Mouse (Mus musculus) lung, adult 2 months (tissue): Measurements from ENCODE around the gene Scube2. TPM values are rescaled to one million over a fixed set of nuclear protein-coding genes. Genes with fewer than 3 reads are reported as not detected.

ENCODE experiments used
- DNase-seq: peaks from one replicate; pipeline ENCODE4 v3.0.0; 2022
- H3K4me1 ChIP-seq: fragments of 200-500 bp; 2 replicates; pipeline ENCODE4 v1.6.1; 2011; ENCODE audit warnings: low read length; ENCODE audit not compliant: control insufficient read depth, insufficient read depth
- H3K4me3 ChIP-seq: fragments of 200-500 bp; replicated peaks from 2 replicates; pipeline ENCODE3; 2011; ENCODE audit warnings: low read depth, mild to moderate bottlenecking, control low read depth, low read length; ENCODE audit errors: extremely low read depth
- CTCF ChIP-seq: fragments of 200-500 bp; IDR thresholded peaks from 2 replicates; pipeline ENCODE4 v1.5.1; 2011; ENCODE audit warnings: mild to moderate bottlenecking, low read length, control low read depth; ENCODE audit not compliant: insufficient read depth
- POLR2A ChIP-seq: fragments of 200-500 bp; IDR thresholded peaks from 2 replicates; pipeline ENCODE4 v1.6.1; 2011; ENCODE audit warnings: low read depth, mild to moderate bottlenecking, control low read depth, low read length, borderline replicate concordance; ENCODE audit errors: extremely low read depth
- WGBS: fragments of 180-500 bp; shearing (Covaris S2); methylation state at CpG from one replicate; pipeline ENCODE4 v1.1.7; 2018; 5-methylcytosine and 5-hydroxymethylcytosine counted together
- polyA plus RNA-seq: library from polyadenylated mRNA; depleted of rRNA; stranded (reverse); fragments of >200 nt; gene quantifications from 2 replicates; pipeline ENCODE4 v1.2.3, GENCODE M21; 2012

Gene Scube2
- polyA plus RNA-seq, 1 experiment = 21.8 TPM

- H3K4me3 ChIP-seq = no peak overlapping the region
- no peaks in the 10 kb centered on the region for H3K4me1 ChIP-seq
- 46% methylated on average over 2 of the region's 2 CpGs for WGBS
- no peak for DNase-seq
- TF ChIP-seq CTCF (no peak), POLR2A (no peak)
Measured at GRCm38 (mm10) chr7:109881561-109882099, 16.2 kb upstream of the Scube2 start.

GRCm38 (mm10) chr7:109879158-109879557 is 13.7 kb upstream of the Scube2 start:
- no peak for DNase-seq
- Histone ChIP-seq H3K4me1 (no peaks in the 10 kb centered on the region), H3K4me3 (no peak overlapping the region)
- 28% methylated on average over 12 of the region's 12 CpGs for WGBS
- TF ChIP-seq POLR2A = no peak
- no peak for TF ChIP-seq CTCF

GRCm38 (mm10) chr7:109876085-109876484 is 10.6 kb upstream of the Scube2 start:
- Histone ChIP-seq H3K4me3 (no peak overlapping the region), H3K4me1 (no peaks in the 10 kb centered on the region)
- 75% methylated on average over 8 of the region's 8 CpGs for WGBS
- DNase-seq = no peak
- TF ChIP-seq CTCF (no peak), POLR2A (no peak)

- no peak for DNase-seq
- WGBS = 71% methylated on average over 3 of the region's 3 CpGs
- TF ChIP-seq POLR2A = no peak
- no peak for TF ChIP-seq CTCF
- Histone ChIP-seq H3K4me1 (no peaks in the 10 kb centered on the region), H3K4me3 (no peak overlapping the region)
Measured at GRCm38 (mm10) chr7:109875598-109875997, 10.1 kb upstream of the Scube2 start.

- Histone ChIP-seq H3K4me1 (no peaks in the 10 kb centered on the region), H3K4me3 (no peak overlapping the region)
- TF ChIP-seq POLR2A (no peak), CTCF (no peak)
- DNase-seq = no peak
Measured at GRCm38 (mm10) chr7:109875033-109875432, 9.6 kb upstream of the Scube2 start.

GRCm38 (mm10) chr7:109873170-109873569 is 7.7 kb upstream of the Scube2 start:
- TF ChIP-seq POLR2A = no peak
- no peak for TF ChIP-seq CTCF
- no peaks in the 10 kb centered on the region for H3K4me1 ChIP-seq
- DNase-seq = no peak
- no peak overlapping the region for H3K4me3 ChIP-seq
- 60% methylated on average over 5 of the region's 5 CpGs for whole genome bisulfite sequencing

GRCm38 (mm10) chr7:109871232-109871631 is 5.8 kb upstream of the Scube2 start:
- Histone ChIP-seq H3K4me3 (no peak overlapping the region), H3K4me1 (no peaks in the 10 kb centered on the region)
- no peak for DNase-seq
- TF ChIP-seq POLR2A = no peak
- TF ChIP-seq CTCF = no peak
- WGBS = 70% methylated on average over 5 of the region's 5 CpGs

- Histone ChIP-seq H3K4me1 (no peaks in the 10 kb centered on the region; the same call in 1 of the 2 replicates), H3K4me3 (no peak overlapping the region)
- TF ChIP-seq CTCF (0 out of 2 replicates have a peak, but pooled peaks have one; percentile 11), POLR2A (no peak)
- DNase-seq = peak; percentile 38
- 25% methylated on average over 3 of the region's 3 CpGs for WGBS
Measured at GRCm38 (mm10) chr7:109868498-109868897, 3.0 kb upstream of the Scube2 start.

- H3K4me1 ChIP-seq = no peaks in the 10 kb centered on the region; the same call in 1 of the 2 replicates
- no peak for DNase-seq
- no peak overlapping the region for H3K4me3 ChIP-seq
- WGBS = 88% methylated on average over 3 of the region's 3 CpGs
- TF ChIP-seq CTCF = no peak
- TF ChIP-seq POLR2A = no peak
Measured at GRCm38 (mm10) chr7:109866643-109867042, 1.2 kb upstream of the Scube2 start.

- Histone ChIP-seq H3K4me1 (no peaks in the 10 kb centered on the region; the same call in 1 of the 2 replicates), H3K4me3 (no peak overlapping the region)
- 28% methylated on average over 4 of the region's 4 CpGs for WGBS
- no peak for TF ChIP-seq POLR2A
- no peak for DNase-seq
Measured at GRCm38 (mm10) chr7:109863561-109863960, 1.9 kb downstream of the Scube2 start.
